Mouse (Mus musculus) lung, embryonic 15.5 days (tissue): Measurements from ENCODE around the gene Ank2. TPM values are rescaled to one million over a fixed set of nuclear protein-coding genes. Genes with fewer than 3 reads are reported as not detected.
A peak's percentile ranks its signal among the peaks of the same experiment; 100 is the strongest.

Experiments used
- ATAC-seq: fragments of 200-750 bp; cut with Nextera tagmentation; 2 replicates; pipeline ENCODE4 v1.8.0; 2017; ENCODE audit warnings: moderate number of reproducible peaks, borderline replicate concordance; ENCODE audit not compliant: low FRiP score, low TSS enrichment; ENCODE audit errors: extremely low read depth
- H3K27ac ChIP-seq: fragments of 300-500 bp; sonication (generic); 2 replicates; pipeline ENCODE4 v1.5.1; 2015; ENCODE audit warnings: moderate library complexity, mild to moderate bottlenecking, inconsistent platforms
- H3K27me3 ChIP-seq: fragments of 300-500 bp; sonication (generic); 2 replicates; pipeline ENCODE4 v1.6.1; 2015; ENCODE audit warnings: inconsistent platforms
- H3K36me3 ChIP-seq: fragments of 300-500 bp; sonication (generic); 2 replicates; pipeline ENCODE4 v1.6.1; 2015; ENCODE audit warnings: inconsistent platforms
- H3K4me1 ChIP-seq: fragments of 300-500 bp; sonication (generic); 2 replicates; pipeline ENCODE4 v1.6.1; 2015; ENCODE audit warnings: inconsistent platforms
- H3K4me2 ChIP-seq: fragments of 300-500 bp; sonication (generic); 2 replicates; pipeline ENCODE4 v1.6.1; 2015; ENCODE audit warnings: inconsistent platforms, mild to moderate bottlenecking, moderate library complexity
- H3K4me3 ChIP-seq: fragments of 300-500 bp; sonication (generic); 2 replicates; pipeline ENCODE4 v1.5.1; 2015; ENCODE audit warnings: mild to moderate bottlenecking, inconsistent platforms
- H3K9ac ChIP-seq: fragments of 300-500 bp; sonication (generic); 2 replicates; pipeline ENCODE4 v1.6.1; 2015; ENCODE audit warnings: inconsistent platforms
- H3K9me3 ChIP-seq: fragments of 300-500 bp; sonication (generic); 2 replicates; pipeline ENCODE4 v1.6.1; 2016; ENCODE audit warnings: inconsistent platforms
- WGBS: fragments of 180-500 bp; shearing (Covaris S2); methylation state at CpG from one replicate; pipeline ENCODE4 v1.1.7; 2015; 5-methylcytosine and 5-hydroxymethylcytosine counted together
- polyA plus RNA-seq: library from polyadenylated mRNA; unstranded; fragments of >200 nt; fragmentation: Nextera tagmentation; extraction: Ambion mirVana; gene quantifications from 2 replicates; pipeline ENCODE4 v1.2.1, GENCODE M21; 2015

Gene Ank2
- polyA plus RNA-seq, 1 experiment from 2014 or later: 13.4 TPM

GRCm38 (mm10) chr3:127474115-127474514 lies 25.0 kb downstream of the Ank2 start:
- no peak overlapping the region for H3K27ac ChIP-seq
- no peaks in the 10 kb centered on the region for H3K4me1 ChIP-seq
- H3K4me3 ChIP-seq: no peak overlapping the region
- no peaks in the 10 kb centered on the region for H3K36me3 ChIP-seq
- no peaks in the 10 kb centered on the region for H3K27me3 ChIP-seq
- H3K9me3 ChIP-seq: no peaks in the 10 kb centered on the region
- ATAC-seq: no peak
- no peak overlapping the region for H3K4me2 ChIP-seq
- WGBS: 44% methylated on average over 6 of the region's 6 CpGs
- H3K9ac ChIP-seq: no peak overlapping the region

- H3K27me3 ChIP-seq: no peaks in the 10 kb centered on the region
- no peaks in the 10 kb centered on the region for H3K9me3 ChIP-seq
- no peak overlapping the region for H3K9ac ChIP-seq
- no peaks in the 10 kb centered on the region for H3K4me1 ChIP-seq
- WGBS: 52% methylated on average over 4 of the region's 4 CpGs
- no peak for ATAC-seq
- no peak overlapping the region for H3K4me2 ChIP-seq
- H3K36me3 ChIP-seq: no peaks in the 10 kb centered on the region
- H3K27ac ChIP-seq: no peak overlapping the region
- H3K4me3 ChIP-seq: no peak overlapping the region
These were observed 29.9 kb downstream of the Ank2 start for GRCm38 (mm10) chr3:127469164-127469752.

GRCm38 (mm10) chr3:127468569-127468968 lies 30.6 kb downstream of the Ank2 start:
- Histone ChIP-seq H3K4me1 (no peaks in the 10 kb centered on the region), H3K9ac (no peak overlapping the region), H3K27me3 (no peaks in the 10 kb centered on the region), H3K36me3 (no peaks in the 10 kb centered on the region), H3K4me2 (no peak overlapping the region), H3K27ac (no peak overlapping the region), H3K9me3 (no peaks in the 10 kb centered on the region), H3K4me3 (no peak overlapping the region)
- WGBS: 72% methylated on average over 8 of the region's 8 CpGs
- ATAC-seq: no peak

GRCm38 (mm10) chr3:127463816-127464480 lies 35.2 kb downstream of the Ank2 start:
- H3K36me3 ChIP-seq: no peaks in the 10 kb centered on the region
- H3K9me3 ChIP-seq: no peaks in the 10 kb centered on the region
- no peak for ATAC-seq
- no peak overlapping the region for H3K27ac ChIP-seq
- H3K9ac ChIP-seq: no peak overlapping the region
- WGBS: 59% methylated on average over 14 of the region's 14 CpGs
- no peak overlapping the region for H3K4me2 ChIP-seq
- no peaks in the 10 kb centered on the region for H3K4me1 ChIP-seq
- H3K4me3 ChIP-seq: no peak overlapping the region
- H3K27me3 ChIP-seq: no peaks in the 10 kb centered on the region

GRCm38 (mm10) chr3:127463165-127463564 lies 36.0 kb downstream of the Ank2 start:
- Histone ChIP-seq H3K4me3 (no peak overlapping the region), H3K27ac (no peak overlapping the region), H3K36me3 (no peaks in the 10 kb centered on the region), H3K9me3 (no peaks in the 10 kb centered on the region), H3K4me2 (no peak overlapping the region), H3K27me3 (no peaks in the 10 kb centered on the region), H3K9ac (no peak overlapping the region), H3K4me1 (no peaks in the 10 kb centered on the region; the same call in 1 of the 2 replicates)
- 44% methylated on average over 9 of the region's 9 CpGs for WGBS
- ATAC-seq: no peak

GRCm38 (mm10) chr3:127462413-127462812 lies 36.7 kb downstream of the Ank2 start:
- Histone ChIP-seq H3K9ac (no peak overlapping the region), H3K4me2 (no peak overlapping the region), H3K4me3 (no peak overlapping the region), H3K36me3 (no peaks in the 10 kb centered on the region), H3K27ac (no peak overlapping the region), H3K4me1 (no peaks in the 10 kb centered on the region; the same call in 1 of the 2 replicates), H3K9me3 (no peaks in the 10 kb centered on the region), H3K27me3 (no peaks in the 10 kb centered on the region)
- WGBS: 73% methylated on average over 6 of the region's 6 CpGs
- ATAC-seq: no peak

GRCm38 (mm10) chr3:127460891-127461437 lies 38.2 kb downstream of the Ank2 start:
- WGBS: 62% methylated on average over 11 of the region's 11 CpGs
- Histone ChIP-seq H3K27me3 (no peaks in the 10 kb centered on the region), H3K36me3 (no peaks in the 10 kb centered on the region), H3K9ac (no peak overlapping the region), H3K27ac (no peak overlapping the region), H3K4me1 (no peaks in the 10 kb centered on the region; the same call in 1 of the 2 replicates), H3K9me3 (no peaks in the 10 kb centered on the region), H3K4me3 (no peak overlapping the region), H3K4me2 (no peak overlapping the region)
- no peak for ATAC-seq

- no peak for ATAC-seq
These were observed 39.3 kb downstream of the Ank2 start for GRCm38 (mm10) chr3:127459858-127460257.

GRCm38 (mm10) chr3:127458925-127459324 lies 40.2 kb downstream of the Ank2 start:
- 38% methylated on average over 11 of the region's 11 CpGs for WGBS
- Histone ChIP-seq H3K4me1 (no peaks in the 10 kb centered on the region; the same call in 1 of the 2 replicates), H3K4me2 (no peak overlapping the region), H3K36me3 (no peaks in the 10 kb centered on the region), H3K4me3 (no peak overlapping the region), H3K27me3 (no peaks in the 10 kb centered on the region), H3K9ac (no peak overlapping the region), H3K9me3 (no peaks in the 10 kb centered on the region), H3K27ac (no peak overlapping the region)
- ATAC-seq: no peak

More at GRCm38 (mm10) chr3:127459858-127460257, 39.3 kb downstream of the Ank2 start:
- no peaks in the 10 kb centered on the region for H3K9me3 ChIP-seq
- no peak overlapping the region for H3K4me3 ChIP-seq
- H3K36me3 ChIP-seq: no peaks in the 10 kb centered on the region
- no peak overlapping the region for H3K4me2 ChIP-seq
- 16% methylated on average over 3 of the region's 3 CpGs for WGBS
- no peak overlapping the region for H3K9ac ChIP-seq
- no peaks in the 10 kb centered on the region; the same call in 1 of the 2 replicates for H3K4me1 ChIP-seq
- H3K27ac ChIP-seq: no peak overlapping the region
- no peaks in the 10 kb centered on the region for H3K27me3 ChIP-seq

- WGBS: 12% methylated on average over 6 of the region's 6 CpGs
- no peak overlapping the region for H3K4me3 ChIP-seq
- H3K9ac ChIP-seq: no peak overlapping the region
These were observed 40.7 kb downstream of the Ank2 start for GRCm38 (mm10) chr3:127458420-127458798.

GRCm38 (mm10) chr3:127457761-127458419 lies 41.3 kb downstream of the Ank2 start:
- Histone ChIP-seq H3K4me2 (no peak overlapping the region), H3K9me3 (no peaks in the 10 kb centered on the region), H3K9ac (no peak overlapping the region), H3K4me1 (no peaks in the 10 kb centered on the region; the same call in 1 of the 2 replicates), H3K27ac (no peak overlapping the region), H3K4me3 (no peak overlapping the region), H3K36me3 (no peaks in the 10 kb centered on the region), H3K27me3 (no peaks in the 10 kb centered on the region)
- 19% methylated on average over 5 of the region's 5 CpGs for WGBS
- ATAC-seq: peak; percentile 42; the same call in 1 of the 2 replicates

More at GRCm38 (mm10) chr3:127458420-127458798, 40.7 kb downstream of the Ank2 start:
- H3K9me3 ChIP-seq: no peaks in the 10 kb centered on the region
- H3K4me2 ChIP-seq: no peak overlapping the region
- H3K36me3 ChIP-seq: no peaks in the 10 kb centered on the region
- no peaks in the 10 kb centered on the region for H3K27me3 ChIP-seq
- no peak overlapping the region for H3K27ac ChIP-seq
- ATAC-seq: no peak
- no peaks in the 10 kb centered on the region; the same call in 1 of the 2 replicates for H3K4me1 ChIP-seq

- H3K4me3 ChIP-seq: no peak overlapping the region
- H3K36me3 ChIP-seq: no peaks in the 10 kb centered on the region
- WGBS: 74% methylated on average over 4 of the region's 4 CpGs
- H3K4me2 ChIP-seq: no peak overlapping the region
- H3K4me1 ChIP-seq: no peaks in the 10 kb centered on the region; the same call in 1 of the 2 replicates
- no peak overlapping the region for H3K9ac ChIP-seq
- H3K9me3 ChIP-seq: no peaks in the 10 kb centered on the region
- no peak overlapping the region for H3K27ac ChIP-seq
- no peak for ATAC-seq
- no peaks in the 10 kb centered on the region for H3K27me3 ChIP-seq
These were observed 45.4 kb downstream of the Ank2 start for GRCm38 (mm10) chr3:127453738-127454137.
